Mouse (Mus musculus) lung, embryonic 15.5 days (tissue): ENCODE measurements at regions not wholly inside any gene's neighbourhood (a gene's known extent, or its start where the extent isn't known, plus 50 kb on each side); places are given as distances from the start of the nearest gene placed in this dataset.

ENCODE experiments used
- ATAC-seq: fragments of 200-750 bp; cut with Nextera tagmentation; 2 replicates; pipeline ENCODE4 v1.8.0; 2017; ENCODE audit warnings: moderate number of reproducible peaks, borderline replicate concordance; ENCODE audit not compliant: low FRiP score, low TSS enrichment; ENCODE audit errors: extremely low read depth
- H3K27ac ChIP-seq: fragments of 300-500 bp; sonication (generic); 2 replicates; pipeline ENCODE4 v1.5.1; 2015; ENCODE audit warnings: moderate library complexity, mild to moderate bottlenecking, inconsistent platforms
- H3K27me3 ChIP-seq: fragments of 300-500 bp; sonication (generic); 2 replicates; pipeline ENCODE4 v1.6.1; 2015; ENCODE audit warnings: inconsistent platforms
- H3K36me3 ChIP-seq: fragments of 300-500 bp; sonication (generic); 2 replicates; pipeline ENCODE4 v1.6.1; 2015; ENCODE audit warnings: inconsistent platforms
- H3K4me1 ChIP-seq: fragments of 300-500 bp; sonication (generic); 2 replicates; pipeline ENCODE4 v1.6.1; 2015; ENCODE audit warnings: inconsistent platforms
- H3K4me2 ChIP-seq: fragments of 300-500 bp; sonication (generic); 2 replicates; pipeline ENCODE4 v1.6.1; 2015; ENCODE audit warnings: inconsistent platforms, mild to moderate bottlenecking, moderate library complexity
- H3K4me3 ChIP-seq: fragments of 300-500 bp; sonication (generic); 2 replicates; pipeline ENCODE4 v1.5.1; 2015; ENCODE audit warnings: mild to moderate bottlenecking, inconsistent platforms
- H3K9ac ChIP-seq: fragments of 300-500 bp; sonication (generic); 2 replicates; pipeline ENCODE4 v1.6.1; 2015; ENCODE audit warnings: inconsistent platforms
- H3K9me3 ChIP-seq: fragments of 300-500 bp; sonication (generic); 2 replicates; pipeline ENCODE4 v1.6.1; 2016; ENCODE audit warnings: inconsistent platforms
- WGBS: fragments of 180-500 bp; shearing (Covaris S2); methylation state at CpG from one replicate; pipeline ENCODE4 v1.1.7; 2015; 5-methylcytosine and 5-hydroxymethylcytosine counted together

- Histone ChIP-seq H3K27ac (no peak overlapping the region), H3K9me3 (no peaks in the 10 kb centered on the region), H3K4me3 (no peak overlapping the region), H3K4me2 (no peak overlapping the region), H3K4me1 (no peaks in the 10 kb centered on the region), H3K36me3 (no peaks in the 10 kb centered on the region), H3K27me3 (no peaks in the 10 kb centered on the region), H3K9ac (no peak overlapping the region)
- WGBS = 53% methylated on average over 2 of the region's 2 CpGs
- no peak for ATAC-seq
Observed at GRCm38 (mm10) chr2:137363006-137363405, 246.6 kb upstream of the Jag1 start.

DNA sequence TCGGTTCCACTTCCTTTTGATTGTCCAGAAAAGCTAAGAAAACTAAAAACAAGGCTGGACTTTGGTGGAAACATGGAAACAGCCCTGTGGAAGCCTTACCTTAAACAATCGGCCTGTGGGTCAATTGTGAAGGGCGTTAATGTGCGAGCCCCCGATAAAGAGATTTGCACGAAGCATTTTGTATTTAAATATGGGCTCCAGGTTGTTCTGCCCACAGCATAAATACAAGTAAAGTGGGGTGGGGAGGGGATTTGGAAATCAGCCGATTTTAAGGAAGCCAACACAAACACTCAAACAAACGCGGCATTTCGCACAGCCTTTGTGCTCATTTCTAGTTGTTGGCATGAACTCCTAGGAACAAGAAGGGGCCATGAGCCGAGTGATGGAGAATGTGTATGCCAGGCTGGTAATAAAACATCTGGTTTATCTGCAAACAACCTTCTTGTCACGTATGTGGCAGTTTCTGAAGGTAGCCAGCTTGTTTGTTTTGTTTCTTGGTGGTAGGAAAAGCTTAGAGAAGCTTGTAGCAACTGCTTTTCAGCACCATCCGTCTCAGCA lies 240.8 kb upstream of the Jag1 start:
- Histone ChIP-seq H3K9ac (no peak overlapping the region), H3K27ac (no peak overlapping the region), H3K4me2 (peak overlapping the region; percentile 44), H3K4me3 (0 out of 2 replicates have a peak overlapping the region, but pooled peaks have one; percentile 5), H3K9me3 (no peaks in the 10 kb centered on the region), H3K27me3 (no peaks in the 10 kb centered on the region), H3K4me1 (peaks cover 12% of the 10 kb centered on the region; the same call in 1 of the 2 replicates), H3K36me3 (no peaks in the 10 kb centered on the region)
- 44% methylated on average over 13 of the region's 13 CpGs for WGBS
- no peak; the same call in 1 of the 2 replicates for ATAC-seq

- Histone ChIP-seq H3K9ac (no peak overlapping the region), H3K36me3 (no peaks in the 10 kb centered on the region), H3K4me2 (no peak overlapping the region), H3K4me1 (no peaks in the 10 kb centered on the region), H3K27ac (no peak overlapping the region), H3K9me3 (no peaks in the 10 kb centered on the region), H3K27me3 (no peaks in the 10 kb centered on the region), H3K4me3 (no peak overlapping the region)
- WGBS = 64% methylated on average over 2 of the region's 2 CpGs
- no peak for ATAC-seq
Observed at GRCm38 (mm10) chr2:137343736-137344135, 227.3 kb upstream of the Jag1 start.

DNA sequence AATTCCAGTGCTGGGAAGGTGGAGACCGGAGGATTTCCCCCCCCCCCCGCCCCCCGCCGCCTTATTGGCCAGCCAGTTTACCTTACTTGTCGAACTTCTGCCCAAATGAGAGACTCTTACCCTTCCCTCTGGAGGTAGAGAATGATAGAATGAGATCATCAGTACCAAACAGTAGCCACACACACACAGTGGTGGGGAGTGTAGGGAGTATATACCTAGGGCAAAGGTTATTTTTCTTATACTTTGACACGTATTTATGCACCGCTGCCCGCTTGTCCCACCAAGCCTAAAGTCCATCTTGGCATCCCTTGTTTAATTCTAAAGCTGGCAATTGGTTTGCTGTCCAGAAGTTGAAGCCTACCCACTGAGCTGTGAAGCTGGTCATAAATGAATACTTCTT lies 213.6 kb upstream of the Jag1 start:
- ATAC-seq = no peak
- no peaks in the 10 kb centered on the region for H3K27me3 ChIP-seq
- H3K9me3 ChIP-seq = no peaks in the 10 kb centered on the region
- no peaks in the 10 kb centered on the region for H3K4me1 ChIP-seq
- no peak overlapping the region for H3K27ac ChIP-seq
- no peak overlapping the region for H3K4me2 ChIP-seq
- H3K4me3 ChIP-seq = no peak overlapping the region
- no peak overlapping the region for H3K9ac ChIP-seq
- WGBS = 89% methylated on average over 8 of the region's 8 CpGs
- H3K36me3 ChIP-seq = no peaks in the 10 kb centered on the region

- no peak overlapping the region for H3K4me2 ChIP-seq
- H3K9me3 ChIP-seq = no peaks in the 10 kb centered on the region
- no peak overlapping the region for H3K27ac ChIP-seq
- ATAC-seq = no peak
- no peak overlapping the region for H3K9ac ChIP-seq
- H3K27me3 ChIP-seq = no peaks in the 10 kb centered on the region
- no peaks in the 10 kb centered on the region for H3K4me1 ChIP-seq
- WGBS = 47% methylated on average over 5 of the region's 5 CpGs
- H3K4me3 ChIP-seq = no peak overlapping the region
- no peaks in the 10 kb centered on the region for H3K36me3 ChIP-seq
Observed at GRCm38 (mm10) chr2:137323445-137323844, 207.0 kb upstream of the Jag1 start.

- no peaks in the 10 kb centered on the region for H3K36me3 ChIP-seq
- no peaks in the 10 kb centered on the region for H3K4me1 ChIP-seq
- no peak overlapping the region for H3K4me3 ChIP-seq
- no peak overlapping the region for H3K27ac ChIP-seq
- 41% methylated on average over 4 of the region's 4 CpGs for WGBS
- no peaks in the 10 kb centered on the region for H3K9me3 ChIP-seq
- ATAC-seq = no peak
- H3K9ac ChIP-seq = no peak overlapping the region
- no peaks in the 10 kb centered on the region for H3K27me3 ChIP-seq
- H3K4me2 ChIP-seq = no peak overlapping the region
Observed at GRCm38 (mm10) chr2:137310511-137310910, 194.1 kb upstream of the Jag1 start.

GRCm38 (mm10) chr2:137308116-137308515 lies 191.7 kb upstream of the Jag1 start:
- H3K27ac ChIP-seq = no peak overlapping the region
- ATAC-seq = no peak
- 80% methylated on average over 9 of the region's 9 CpGs for WGBS

GRCm38 (mm10) chr2:137301474-137302267 lies 185.2 kb upstream of the Jag1 start:
- no peak overlapping the region for H3K27ac ChIP-seq
- no peak overlapping the region for H3K9ac ChIP-seq
- no peaks in the 10 kb centered on the region for H3K27me3 ChIP-seq
- ATAC-seq = 0 out of 2 replicates have a peak, but pooled peaks have one; percentile 35
- H3K4me3 ChIP-seq = no peak overlapping the region
- H3K4me1 ChIP-seq = peaks cover 6% of the 10 kb centered on the region; the same call in 1 of the 2 replicates
- no peaks in the 10 kb centered on the region for H3K36me3 ChIP-seq
- no peaks in the 10 kb centered on the region for H3K9me3 ChIP-seq
- no peak overlapping the region for H3K4me2 ChIP-seq
- WGBS = 23% methylated on average over 4 of the region's 4 CpGs

More at GRCm38 (mm10) chr2:137308116-137308515, 191.7 kb upstream of the Jag1 start:
- Histone ChIP-seq H3K9ac (no peak overlapping the region), H3K4me2 (no peak overlapping the region), H3K27me3 (no peaks in the 10 kb centered on the region), H3K4me1 (no peaks in the 10 kb centered on the region), H3K9me3 (no peaks in the 10 kb centered on the region), H3K36me3 (no peaks in the 10 kb centered on the region), H3K4me3 (no peak overlapping the region)

- no peak overlapping the region for H3K27ac ChIP-seq
- H3K9me3 ChIP-seq = no peaks in the 10 kb centered on the region
- H3K36me3 ChIP-seq = no peaks in the 10 kb centered on the region
- no peaks in the 10 kb centered on the region for H3K27me3 ChIP-seq
- no peak overlapping the region for H3K4me2 ChIP-seq
- ATAC-seq = no peak
- WGBS = 85% methylated on average over 3 of the region's 3 CpGs
- H3K4me1 ChIP-seq = no peaks in the 10 kb centered on the region
- H3K9ac ChIP-seq = no peak overlapping the region
- no peak overlapping the region for H3K4me3 ChIP-seq
Observed at GRCm38 (mm10) chr2:137289231-137289630, 172.8 kb upstream of the Jag1 start.

GRCm38 (mm10) chr2:137271575-137272180 lies 155.2 kb upstream of the Jag1 start:
- WGBS = 36% methylated on average over 5 of the region's 5 CpGs
- ATAC-seq = peak; percentile 39; the same call in 1 of the 2 replicates

GRCm38 (mm10) chr2:137262911-137263310 lies 146.5 kb upstream of the Jag1 start:
- Histone ChIP-seq H3K9ac (no peak overlapping the region), H3K4me2 (no peak overlapping the region), H3K27ac (no peak overlapping the region), H3K4me1 (no peaks in the 10 kb centered on the region), H3K9me3 (no peaks in the 10 kb centered on the region), H3K27me3 (no peaks in the 10 kb centered on the region), H3K4me3 (no peak overlapping the region), H3K36me3 (no peaks in the 10 kb centered on the region)
- WGBS = 72% methylated on average over 2 of the region's 2 CpGs
- ATAC-seq = no peak

More at GRCm38 (mm10) chr2:137271575-137272180, 155.2 kb upstream of the Jag1 start:
- Histone ChIP-seq H3K36me3 (no peaks in the 10 kb centered on the region), H3K27ac (no peak overlapping the region), H3K27me3 (no peaks in the 10 kb centered on the region), H3K4me1 (peaks cover 7% of the 10 kb centered on the region), H3K9me3 (no peaks in the 10 kb centered on the region), H3K4me2 (no peak overlapping the region), H3K9ac (no peak overlapping the region), H3K4me3 (no peak overlapping the region)
